Mouse (Mus musculus) forebrain, embryonic 13.5 days (tissue): ENCODE results near the gene Spc24. TPM values are rescaled to one million over a fixed set of nuclear protein-coding genes. Genes with fewer than 3 reads are reported as not detected.
A peak's percentile ranks its signal among the peaks of the same experiment; 100 is the strongest.
"Not testable (repeated sequence)": the region's sequence is repeated elsewhere in the genome, so short reads cannot be mapped to it uniquely, and the experiment has no call there.

Experiments
- ATAC-seq: fragments of 200-750 bp; cut with Nextera tagmentation; 2 replicates; pipeline ENCODE4 v1.8.0; 2017
- H3K27ac ChIP-seq: fragments of 300-500 bp; sonication (generic); 2 replicates; pipeline ENCODE4 v1.5.1; 2015; ENCODE audit warnings: inconsistent platforms, mild to moderate bottlenecking, moderate library complexity
- H3K27me3 ChIP-seq: fragments of 300-500 bp; sonication (generic); 2 replicates; pipeline ENCODE4 v1.6.1; 2015; ENCODE audit warnings: mild to moderate bottlenecking, inconsistent platforms
- H3K36me3 ChIP-seq: fragments of 300-500 bp; sonication (generic); 2 replicates; pipeline ENCODE4 v1.6.1; 2015; ENCODE audit warnings: mild to moderate bottlenecking, inconsistent platforms; ENCODE audit not compliant: poor library complexity, severe bottlenecking
- H3K4me1 ChIP-seq: fragments of 300-500 bp; sonication (generic); 2 replicates; pipeline ENCODE4 v1.6.1; 2015; ENCODE audit warnings: inconsistent platforms
- H3K4me2 ChIP-seq: fragments of 300-500 bp; sonication (generic); 2 replicates; pipeline ENCODE4 v1.6.1; 2015; ENCODE audit warnings: inconsistent platforms, mild to moderate bottlenecking, moderate library complexity
- H3K4me3 ChIP-seq: fragments of 300-500 bp; sonication (generic); 2 replicates; pipeline ENCODE4 v1.5.1; 2015; ENCODE audit warnings: mild to moderate bottlenecking, inconsistent platforms
- H3K9ac ChIP-seq: fragments of 300-500 bp; sonication (generic); 2 replicates; pipeline ENCODE4 v1.6.1; 2015; ENCODE audit warnings: mild to moderate bottlenecking, inconsistent platforms
- H3K9me3 ChIP-seq: fragments of 300-500 bp; sonication (generic); replicated peaks from 2 replicates; pipeline ENCODE4 v1.6.1; 2016; ENCODE audit warnings: inconsistent platforms
- WGBS: fragments of 180-500 bp; shearing (Covaris S2); methylation state at CpG from one replicate; pipeline ENCODE4 v1.1.7; 2015; 5-methylcytosine and 5-hydroxymethylcytosine counted together
- polyA plus RNA-seq: library from polyadenylated mRNA; unstranded; fragments of >200 nt; fragmentation: Nextera tagmentation; extraction: Ambion mirVana; gene quantifications from 2 replicates; pipeline ENCODE4 v1.2.1, GENCODE M21; 2015

Spc24 gene
- polyA plus RNA-seq, 1 experiment from 2014 or later: 95.6 TPM

DNA sequence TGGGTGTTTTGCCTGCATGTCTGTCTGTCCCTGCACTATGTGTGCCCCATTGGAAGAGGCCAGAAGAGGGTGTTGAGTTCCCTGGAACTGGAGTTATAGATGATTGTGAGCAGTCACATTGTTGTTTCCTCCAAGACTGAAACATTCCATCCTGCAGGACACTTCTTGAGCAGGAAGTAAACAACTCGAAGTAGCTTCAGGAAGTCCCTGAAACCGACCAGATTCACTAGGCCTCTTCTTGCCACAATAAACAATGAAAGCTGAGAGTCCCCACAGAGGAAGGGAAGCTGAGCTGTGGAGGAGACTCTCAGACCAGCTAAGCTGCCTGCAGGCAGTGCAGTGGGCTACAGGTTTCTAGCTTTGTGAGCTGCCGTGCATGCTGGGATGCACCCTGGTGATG lies 17.6 kb upstream of the Spc24 start:
- Histone ChIP-seq H3K4me2 (no peak overlapping the region), H3K27ac (no peak overlapping the region), H3K27me3 (no peaks in the 10 kb centered on the region), H3K36me3 (peaks cover 36% of the 10 kb centered on the region), H3K9me3 (no peaks in the 10 kb centered on the region), H3K9ac (no peak overlapping the region), H3K4me3 (no peak overlapping the region), H3K4me1 (no peaks in the 10 kb centered on the region)
- no peak for ATAC-seq
- 88% methylated on average over 3 of the region's 3 CpGs for WGBS

- no peak overlapping the region for H3K27ac ChIP-seq
- H3K9me3 ChIP-seq: no peaks in the 10 kb centered on the region
- H3K9ac ChIP-seq: no peak overlapping the region
- no peak overlapping the region for H3K4me3 ChIP-seq
- no peak overlapping the region for H3K4me2 ChIP-seq
- peaks cover 25% of the 10 kb centered on the region for H3K36me3 ChIP-seq
- no peak for ATAC-seq
- H3K27me3 ChIP-seq: no peaks in the 10 kb centered on the region
- no peaks in the 10 kb centered on the region for H3K4me1 ChIP-seq
- 90% methylated on average over 16 of the region's 16 CpGs for WGBS
Observed at GRCm38 (mm10) chr9:21774353-21774752, 14.2 kb upstream of the Spc24 start.

- WGBS: 84% methylated on average over 5 of the region's 5 CpGs
- H3K36me3 ChIP-seq: peaks cover 18% of the 10 kb centered on the region
- not testable (repeated sequence) for H3K4me3 ChIP-seq, ATAC-seq, H3K9ac ChIP-seq, H3K9me3 ChIP-seq, H3K4me2 ChIP-seq, H3K27me3 ChIP-seq, H3K27ac ChIP-seq, H3K4me1 ChIP-seq
Observed at GRCm38 (mm10) chr9:21773396-21773795, 13.3 kb upstream of the Spc24 start.

- Histone ChIP-seq H3K4me3 (no peak overlapping the region), H3K9me3 (no peaks in the 10 kb centered on the region), H3K27me3 (no peaks in the 10 kb centered on the region), H3K4me2 (no peak overlapping the region), H3K36me3 (no peaks in the 10 kb centered on the region), H3K9ac (no peak overlapping the region), H3K4me1 (peaks cover 10% of the 10 kb centered on the region), H3K27ac (0 out of 2 replicates have a peak overlapping the region, but pooled peaks have one; percentile 74)
- no peak for ATAC-seq
- 81% methylated on average over 26 of the region's 26 CpGs for WGBS
Observed at GRCm38 (mm10) chr9:21769558-21770183, 9.6 kb upstream of the Spc24 start.

DNA sequence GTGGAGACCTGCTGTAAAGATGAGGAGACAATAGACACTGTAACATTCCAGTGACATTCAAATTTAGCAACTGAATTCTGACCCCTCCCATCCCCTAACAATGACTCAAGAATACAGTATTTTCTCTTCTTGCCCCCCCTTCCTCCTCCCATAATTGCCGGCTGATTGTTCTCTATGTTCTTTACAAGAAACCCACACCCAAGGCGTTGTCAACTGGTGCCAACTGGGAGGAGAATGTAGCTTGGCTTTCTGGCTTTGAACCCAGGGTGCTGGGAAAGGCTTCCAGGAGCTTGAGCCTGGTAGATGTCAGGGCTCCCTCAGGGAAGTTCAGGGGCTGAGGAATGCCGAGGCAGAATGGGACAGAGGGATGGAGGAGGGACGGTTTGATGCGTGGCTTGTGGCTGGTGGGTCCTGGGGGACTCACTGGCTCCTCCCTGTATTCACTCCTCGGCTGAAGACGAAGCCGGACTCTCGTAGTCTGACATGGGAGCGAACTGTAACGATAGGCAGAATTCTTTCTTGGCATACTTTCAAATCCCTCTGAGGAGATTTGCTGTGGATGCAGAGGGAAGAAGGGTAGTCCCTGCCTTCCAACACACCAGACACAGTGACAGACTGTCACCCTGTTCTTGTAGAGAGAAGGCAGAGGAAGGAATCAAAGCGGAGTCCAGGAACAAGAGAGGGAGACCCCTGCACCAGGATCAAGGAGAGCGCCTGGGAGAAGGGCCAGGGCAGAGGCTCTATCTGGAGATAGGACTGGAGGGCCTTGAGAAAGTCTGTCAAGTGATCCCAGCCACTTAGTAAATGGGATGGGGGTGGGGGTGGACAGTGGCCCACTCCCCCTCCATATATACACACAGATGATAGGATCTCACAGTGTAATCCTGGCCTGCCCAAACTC lies 8.7 kb upstream of the Spc24 start:
- WGBS: 64% methylated on average over 13 of the region's 13 CpGs
- ATAC-seq: no peak
- Histone ChIP-seq H3K36me3 (no peaks in the 10 kb centered on the region), H3K4me1 (peaks cover 10% of the 10 kb centered on the region), H3K4me2 (no peak overlapping the region), H3K4me3 (no peak overlapping the region), H3K27me3 (no peaks in the 10 kb centered on the region), H3K9me3 (no peaks in the 10 kb centered on the region), H3K9ac (peak overlapping the region; percentile 16; the same call in 1 of the 2 replicates), H3K27ac (peak overlapping the region; percentile 74)

DNA sequence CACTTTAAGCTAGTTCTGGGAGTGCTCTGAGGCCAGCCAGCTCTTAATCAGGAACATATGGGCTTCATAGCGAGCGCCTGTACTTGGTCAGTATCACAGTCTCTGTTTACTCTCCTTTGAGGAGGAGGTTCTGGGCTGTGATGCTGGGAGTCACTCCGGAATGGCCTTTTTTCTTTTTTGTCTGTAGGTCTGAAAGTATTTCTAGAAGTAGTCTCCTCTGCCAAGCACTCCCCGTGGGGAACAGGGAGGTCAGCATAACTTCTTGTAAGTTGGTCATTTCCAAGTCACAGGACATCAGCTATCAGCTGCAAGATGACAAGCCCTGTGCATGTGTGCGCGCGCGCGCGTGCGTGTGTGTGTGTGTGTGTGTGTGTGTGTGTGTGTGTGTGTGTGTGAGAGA lies 7.8 kb upstream of the Spc24 start:
- Histone ChIP-seq H3K4me2 (no peak overlapping the region), H3K27ac (no peak overlapping the region), H3K27me3 (no peaks in the 10 kb centered on the region), H3K36me3 (no peaks in the 10 kb centered on the region), H3K9ac (no peak overlapping the region), H3K9me3 (no peaks in the 10 kb centered on the region), H3K4me3 (no peak overlapping the region), H3K4me1 (peaks cover 10% of the 10 kb centered on the region)
- 85% methylated on average over 11 of the region's 11 CpGs for WGBS
- ATAC-seq: no peak

DNA sequence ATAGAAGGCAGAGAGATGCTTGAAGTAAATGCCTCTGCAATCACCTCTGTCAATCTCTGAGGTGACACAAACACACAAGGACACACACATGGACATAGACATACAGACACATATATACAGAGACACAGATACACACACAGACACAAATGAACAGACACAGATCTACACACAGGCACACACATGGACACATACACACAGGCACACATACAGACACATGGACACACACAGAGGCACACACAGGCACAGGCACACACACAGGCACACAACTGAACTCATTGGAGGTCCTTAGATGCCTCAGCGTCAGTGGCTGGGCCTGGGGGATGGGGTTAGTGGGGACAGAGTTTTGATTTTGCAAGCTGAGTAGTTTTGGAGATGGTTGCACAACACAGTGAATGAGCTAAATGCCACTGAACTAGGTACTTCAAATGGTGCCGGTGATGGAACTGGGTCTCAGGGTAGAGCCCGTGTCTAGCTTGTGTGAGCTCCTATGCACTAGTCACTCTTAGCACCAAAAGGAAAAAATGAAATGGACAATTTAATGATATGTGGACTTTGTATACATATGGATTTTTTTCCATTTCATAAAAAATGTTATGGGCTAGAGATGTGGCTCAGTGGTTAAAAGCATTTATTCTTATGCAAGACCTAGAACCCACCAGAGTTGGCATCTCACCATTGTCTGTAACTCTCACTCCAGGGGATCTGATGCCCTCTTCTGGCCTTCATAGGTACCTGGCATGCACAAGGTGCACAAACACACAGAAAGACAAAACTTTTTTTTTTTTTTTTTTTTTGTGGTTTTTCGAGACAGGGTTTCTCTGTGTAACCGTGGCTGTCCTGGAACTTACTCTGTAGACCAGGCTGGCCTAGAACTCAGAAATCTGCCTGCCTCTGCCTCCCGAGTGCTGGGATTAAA lies 4.2 kb upstream of the Spc24 start:
- 93% methylated on average over 6 of the region's 6 CpGs for WGBS
- no peaks in the 10 kb centered on the region for H3K36me3 ChIP-seq
- ATAC-seq: no peak
- peaks cover 16% of the 10 kb centered on the region for H3K4me1 ChIP-seq
- H3K4me3 ChIP-seq: no peak overlapping the region
- H3K27ac ChIP-seq: no peak overlapping the region
- no peak overlapping the region for H3K9ac ChIP-seq
- H3K9me3 ChIP-seq: no peaks in the 10 kb centered on the region
- H3K4me2 ChIP-seq: no peak overlapping the region
- no peaks in the 10 kb centered on the region for H3K27me3 ChIP-seq

DNA sequence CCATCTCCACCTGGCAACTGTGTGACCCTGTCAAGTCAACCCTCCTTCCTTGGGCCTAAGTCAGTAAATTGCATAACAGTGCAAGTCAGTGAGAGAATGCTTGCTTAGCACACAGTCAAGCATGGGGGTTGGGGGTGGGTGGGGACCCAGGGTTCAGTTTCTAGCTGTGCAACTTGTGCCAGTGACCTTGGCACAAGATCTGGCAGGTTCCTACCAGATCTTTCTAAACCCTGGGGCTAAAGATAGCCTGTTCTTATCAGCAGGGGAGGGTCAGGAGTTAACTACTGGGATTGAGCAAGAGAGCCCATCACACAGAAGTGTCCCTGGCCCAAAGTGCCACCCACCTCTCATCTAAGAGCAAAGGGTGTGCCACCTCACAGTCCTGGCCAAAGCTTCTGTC lies 2.0 kb upstream of the Spc24 start:
- no peak overlapping the region for H3K9ac ChIP-seq
- H3K36me3 ChIP-seq: peaks cover 8% of the 10 kb centered on the region
- H3K4me2 ChIP-seq: no peak overlapping the region
- no peaks in the 10 kb centered on the region for H3K27me3 ChIP-seq
- H3K9me3 ChIP-seq: no peaks in the 10 kb centered on the region
- no peak overlapping the region for H3K4me3 ChIP-seq
- ATAC-seq: no peak
- H3K27ac ChIP-seq: no peak overlapping the region
- H3K4me1 ChIP-seq: peaks cover 16% of the 10 kb centered on the region

GRCm38 (mm10) chr9:21759718-21760117 lies 385 bp downstream of the Spc24 start:
- peak overlapping the region; percentile 80 for H3K4me2 ChIP-seq
- under 1% methylated on average over 20 of the region's 20 CpGs for WGBS
- H3K27ac ChIP-seq: no peak overlapping the region; the same call in 1 of the 2 replicates

GRCm38 (mm10) chr9:21758576-21759529 lies 1.2 kb downstream of the Spc24 start:
- Histone ChIP-seq H3K9me3 (no peaks in the 10 kb centered on the region), H3K4me3 (peak overlapping the region; percentile 81), H3K9ac (peak overlapping the region; percentile 81), H3K4me1 (peaks cover 16% of the 10 kb centered on the region), H3K27me3 (no peaks in the 10 kb centered on the region), H3K27ac (no peak overlapping the region), H3K36me3 (peaks cover 29% of the 10 kb centered on the region), H3K4me2 (peak overlapping the region; percentile 80)
- ATAC-seq: no peak
- 56% methylated on average over 14 of the region's 14 CpGs for WGBS

More at GRCm38 (mm10) chr9:21759718-21760117, 385 bp downstream of the Spc24 start:
- Histone ChIP-seq H3K4me3 (peak overlapping the region; percentile 81), H3K4me1 (peaks cover 16% of the 10 kb centered on the region), H3K27me3 (no peaks in the 10 kb centered on the region), H3K36me3 (peaks cover 24% of the 10 kb centered on the region), H3K9ac (peak overlapping the region; percentile 81), H3K9me3 (no peaks in the 10 kb centered on the region)
- ATAC-seq: no peak
